Mouse (Mus musculus) G1E (cell line): Measurements from ENCODE around the gene Grm2.

Experiments
- CTCF ChIP-seq: IDR thresholded peaks from 2 replicates; pipeline ENCODE4 v1.5.1; 2012; ENCODE audit warnings: low read depth, low read length, inconsistent platforms, mixed read lengths
- GATA1 ChIP-seq: IDR thresholded peaks from 2 replicates; pipeline ENCODE4 v1.6.1; 2012; ENCODE audit warnings: borderline replicate concordance, low read length, inconsistent platforms, mixed read lengths
- GATA2 ChIP-seq: IDR thresholded peaks from 2 replicates; pipeline ENCODE4 v1.6.1; 2012; ENCODE audit warnings: low read depth, low read length, inconsistent platforms, borderline replicate concordance
- POLR2AphosphoS5 ChIP-seq: IDR thresholded peaks from 2 replicates; pipeline ENCODE4 v1.6.1; 2012; ENCODE audit warnings: low read depth, low read length, inconsistent platforms; ENCODE audit not compliant: insufficient replicate concordance
- TAL1 ChIP-seq: conservative IDR thresholded peaks from 2 replicates; pipeline ENCODE4 v1.6.1; 2012; ENCODE audit warnings: low read depth, low read length, inconsistent platforms, mixed read lengths

DNA sequence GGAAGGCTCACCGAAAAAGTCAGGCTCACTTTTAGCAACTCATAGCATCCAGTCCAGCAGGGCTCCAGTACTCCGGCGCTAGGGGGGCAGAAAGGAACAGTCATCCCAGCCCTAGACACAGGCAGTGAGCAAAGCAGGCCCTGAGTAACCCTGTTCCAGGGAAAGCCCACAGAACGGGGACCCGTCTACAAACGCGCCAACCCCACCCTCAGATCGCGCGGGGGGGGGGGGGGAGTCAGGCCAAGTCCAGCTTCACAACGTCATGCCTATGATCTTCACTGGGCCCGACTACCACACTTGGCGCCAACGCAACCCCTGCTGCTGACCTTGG is 29.0 kb upstream of the Grm2 start:
- TF ChIP-seq POLR2AphosphoS5 (no peak), CTCF (no peak), GATA1 (no peak), TAL1 (no peak), GATA2 (no peak)
